Mouse (Mus musculus) R1 (cell line): ENCODE measurements around the gene Mcts2.

Experiments
- DNase-seq: peaks from one replicate; pipeline ENCODE4 v3.0.0-alpha.2; 2018; ENCODE audit warnings: low read depth, low spot score

The Mcts2 gene

DNA sequence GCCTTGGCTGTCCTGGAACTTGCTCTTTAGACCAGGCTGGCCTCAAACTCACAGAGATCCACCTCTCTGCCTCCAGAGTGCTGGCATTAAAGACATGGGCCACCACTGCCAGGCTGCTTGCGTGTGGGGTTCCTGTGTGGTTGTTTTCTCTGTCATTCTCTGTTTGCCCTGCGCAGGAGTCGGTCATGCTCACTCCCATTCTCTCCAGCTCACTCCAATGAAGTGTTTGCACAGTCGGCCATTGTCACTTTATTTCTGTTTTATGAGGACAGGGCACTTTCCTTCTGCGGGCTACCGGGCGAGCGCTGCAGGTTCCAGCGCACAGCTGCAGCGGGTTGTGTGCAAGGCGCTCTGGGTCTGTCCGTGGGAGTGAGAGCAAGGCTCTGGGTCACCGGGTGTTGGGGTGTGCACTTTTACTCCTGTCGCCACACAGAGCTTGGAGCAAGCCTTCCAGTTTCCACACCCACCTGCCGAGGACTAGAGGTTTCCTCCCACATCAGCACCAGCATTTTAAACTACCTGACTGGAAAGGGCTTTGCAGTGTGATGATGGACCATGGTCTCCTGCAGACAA is 38.4 kb downstream of the Mcts2 start:
- no peak for DNase-seq

DNA sequence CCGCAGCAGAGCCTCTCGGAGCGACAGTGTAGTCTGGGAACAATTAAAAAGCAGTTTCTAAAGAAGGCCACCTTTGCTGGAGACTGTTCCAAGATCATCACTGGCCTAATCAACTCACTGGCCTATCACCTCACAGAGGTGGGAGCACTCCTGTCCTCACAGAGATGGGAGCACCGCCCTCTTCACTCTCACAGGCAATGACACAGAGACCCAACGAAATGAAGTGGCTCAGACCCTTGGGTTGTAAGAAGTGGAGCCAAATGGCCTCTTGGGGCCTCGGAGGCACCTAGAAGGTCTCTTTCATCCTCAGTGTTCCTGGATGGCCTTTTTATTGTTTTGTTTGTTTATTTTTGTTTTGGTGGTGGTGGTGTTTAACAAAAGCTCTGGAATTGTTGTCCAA is 39.4 kb downstream of the Mcts2 start:
- peak; percentile 82 for DNase-seq

DNA sequence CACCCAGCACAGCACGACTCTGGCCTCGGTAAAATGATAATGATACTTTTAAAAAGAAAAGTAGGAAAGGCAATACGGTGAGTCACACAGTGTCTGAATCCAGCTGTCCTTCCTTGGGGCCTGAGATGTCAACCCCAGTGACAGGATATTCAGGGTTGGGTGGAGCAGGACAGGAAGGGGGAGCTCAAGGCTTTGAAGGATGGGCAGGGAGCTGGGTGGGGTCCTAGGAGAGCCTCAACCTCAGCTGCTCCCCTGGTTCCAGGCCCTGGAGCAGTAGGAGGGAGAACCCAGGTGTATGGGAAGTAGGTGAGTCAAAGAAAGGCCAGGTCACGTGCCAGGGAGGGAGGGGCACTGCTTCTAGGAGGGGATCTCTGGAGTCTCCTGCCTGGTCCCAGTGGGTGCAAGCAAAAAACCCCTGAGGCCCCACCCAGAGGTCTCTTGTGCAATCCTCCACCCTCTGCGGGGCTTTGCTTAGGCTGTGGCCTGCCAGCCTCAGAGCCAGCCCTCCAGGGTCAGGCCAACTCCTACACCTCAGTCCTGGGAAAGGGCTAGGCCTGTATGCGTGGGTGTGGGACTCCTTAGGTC is 40.0 kb downstream of the Mcts2 start:
- peak; percentile 92 for DNase-seq

DNA sequence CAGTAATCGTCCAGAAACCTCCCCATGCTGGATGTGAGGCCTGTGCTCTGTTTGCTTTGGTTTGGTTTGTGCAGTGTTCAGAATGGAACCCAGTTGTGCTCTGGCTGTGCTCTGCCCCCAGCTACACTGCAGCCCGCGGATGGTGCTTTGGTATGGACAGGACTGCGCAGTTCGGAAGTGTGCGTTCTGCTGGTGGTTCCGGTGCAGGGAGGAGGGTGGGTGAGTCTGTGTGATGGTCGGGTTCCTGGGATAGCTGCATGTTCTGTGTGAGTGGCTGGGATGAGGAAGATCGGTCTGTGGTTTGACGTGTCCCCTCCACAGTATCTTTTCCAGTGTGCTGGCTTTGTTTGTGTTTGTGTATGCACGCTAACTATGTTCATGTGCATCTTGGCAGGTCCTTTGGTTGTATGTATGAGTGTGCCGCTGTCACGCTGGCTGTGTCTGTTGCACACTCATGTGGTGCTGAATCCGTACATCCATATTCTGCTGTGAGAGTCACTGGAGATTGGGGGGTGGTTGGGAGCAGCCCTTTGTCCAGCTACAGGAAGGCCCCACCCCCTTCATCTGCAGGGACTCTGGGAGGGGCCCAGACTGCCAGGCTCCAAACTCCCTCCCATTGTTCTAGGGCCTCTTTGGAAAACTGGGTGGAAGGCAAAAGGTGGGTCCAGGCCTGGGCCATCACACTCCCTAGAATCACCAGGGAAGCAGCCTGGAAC is 41.1 kb downstream of the Mcts2 start:
- DNase-seq = peak; percentile 84

DNA sequence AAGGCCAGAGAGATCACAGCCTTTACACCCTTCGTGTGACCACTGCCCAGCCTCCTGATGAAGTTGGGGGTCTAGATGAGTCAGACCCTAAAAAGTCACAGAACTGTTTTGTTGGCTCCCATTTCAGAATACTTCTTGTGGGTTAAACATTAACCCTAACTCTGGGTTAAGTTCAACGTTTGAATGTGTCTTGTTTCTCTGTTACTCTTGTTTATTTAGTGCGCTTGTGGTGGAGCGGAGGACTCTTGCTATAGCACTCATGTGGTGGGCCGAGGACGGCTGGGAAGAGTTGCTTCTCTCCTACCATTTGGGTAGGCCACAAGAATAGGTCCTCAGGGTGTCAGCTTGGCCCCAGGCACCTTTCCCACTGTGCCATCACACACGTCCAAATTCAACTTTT is 41.8 kb downstream of the Mcts2 start:
- DNase-seq = peak; percentile 10

DNA sequence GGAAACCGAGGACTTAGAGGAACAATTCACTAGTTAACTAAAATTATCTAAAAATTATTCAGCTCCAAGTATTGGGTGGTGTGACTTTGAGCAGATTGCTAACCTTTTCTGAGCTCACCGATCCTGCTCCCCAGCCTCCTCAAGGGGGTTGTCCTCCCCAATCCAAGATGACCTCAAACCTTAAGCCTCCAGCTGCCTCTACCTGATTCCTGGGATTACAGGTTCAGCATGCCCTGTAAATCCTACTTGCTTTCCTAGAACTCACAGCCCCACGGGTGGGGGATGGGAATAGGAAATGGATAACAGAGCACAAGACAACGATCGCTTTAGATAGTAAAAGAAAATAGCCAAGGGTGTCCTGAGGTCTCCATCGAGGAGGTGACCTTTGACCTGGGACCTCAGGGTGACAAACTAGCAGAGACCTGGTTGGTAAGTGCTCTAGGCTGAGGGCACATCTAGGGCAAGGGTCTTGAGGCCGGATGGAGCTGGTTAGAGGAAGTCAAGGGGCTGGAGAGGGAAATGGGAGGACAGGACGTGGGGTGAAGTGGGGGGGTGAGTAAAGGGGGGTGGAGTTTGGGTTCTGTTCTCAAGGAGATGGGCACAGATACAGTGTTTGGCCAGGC is 42.3 kb downstream of the Mcts2 start:
- DNase-seq = peak; percentile 75

DNA sequence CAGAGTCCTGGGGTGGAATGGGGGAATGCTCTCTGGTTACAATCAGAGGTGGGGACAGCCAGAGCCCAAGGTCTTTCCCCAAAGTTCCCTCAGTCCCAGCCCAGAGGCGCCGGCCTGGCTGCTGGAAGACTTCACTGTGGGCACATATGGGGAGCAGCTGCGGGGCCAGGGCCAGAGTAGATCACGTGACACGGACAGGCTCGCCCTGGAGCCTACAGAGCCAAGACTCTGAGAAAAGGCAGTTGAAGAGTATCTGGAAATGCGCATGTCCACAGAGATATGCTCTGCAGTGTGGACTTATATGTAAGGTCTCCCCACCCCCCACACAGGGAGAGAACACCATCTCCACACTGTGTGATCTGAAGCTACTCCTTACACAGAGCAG is 42.8 kb downstream of the Mcts2 start:
- DNase-seq = peak; percentile 37

DNA sequence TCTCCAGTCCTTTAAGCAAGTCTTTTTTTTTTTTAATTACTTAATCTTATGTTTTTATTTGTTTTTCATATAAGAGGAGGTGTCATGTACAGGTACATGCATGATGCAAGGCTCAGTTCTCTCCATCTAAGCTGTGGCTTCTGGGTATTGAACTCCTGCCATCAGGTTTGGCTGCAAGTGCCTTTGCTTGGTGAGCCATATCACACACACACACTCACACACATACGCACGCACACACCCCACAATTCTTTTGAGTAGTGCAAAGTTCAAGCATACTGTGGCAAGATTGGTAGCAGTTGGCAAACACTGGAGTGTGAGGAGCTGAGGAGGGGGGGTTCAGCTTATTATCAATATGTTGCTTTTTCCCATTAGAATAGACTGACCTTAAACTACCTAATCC is 46.4 kb downstream of the Mcts2 start:
- no peak for DNase-seq

DNA sequence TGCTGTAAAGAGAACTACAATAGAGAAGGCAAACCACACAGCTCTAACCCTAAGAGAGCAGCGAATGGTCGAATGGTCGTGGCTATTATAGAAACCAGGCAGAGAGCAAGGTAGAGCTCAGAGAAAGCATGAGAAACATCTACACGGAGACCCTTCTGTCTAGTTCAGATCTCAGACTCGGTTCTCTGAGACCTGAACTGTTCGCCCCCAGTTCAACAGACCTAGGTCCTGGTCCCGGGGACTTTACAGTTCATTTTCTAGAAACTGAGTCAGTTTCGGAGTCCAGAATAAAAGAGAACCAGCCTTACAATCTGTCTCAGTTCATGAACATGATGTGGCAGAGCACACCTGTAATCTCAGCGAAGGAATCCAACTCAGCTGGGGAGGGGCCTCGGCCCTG is 47.7 kb downstream of the Mcts2 start:
- DNase-seq = no peak

DNA sequence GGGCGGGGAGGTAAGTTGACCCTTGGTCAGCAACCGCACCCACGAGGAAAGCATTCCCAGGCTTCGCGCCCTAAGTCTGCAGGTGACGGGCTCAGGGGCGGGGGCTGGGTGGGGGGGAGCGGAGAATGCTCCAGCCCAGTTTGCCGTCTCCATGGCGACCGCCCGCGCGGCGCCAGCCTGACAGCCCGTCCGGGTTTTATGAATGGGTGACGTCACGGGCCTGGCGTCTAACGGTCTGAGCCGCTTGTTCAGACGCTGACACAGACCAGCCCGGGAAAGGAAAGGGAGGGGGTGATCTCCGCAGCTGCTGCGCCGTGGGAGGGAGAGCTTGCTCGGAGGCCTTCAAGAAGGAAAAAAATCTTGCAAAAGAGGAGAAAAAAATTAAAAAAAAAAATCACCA is 48.1 kb downstream of the Mcts2 start:
- peak; percentile 92 for DNase-seq

DNA sequence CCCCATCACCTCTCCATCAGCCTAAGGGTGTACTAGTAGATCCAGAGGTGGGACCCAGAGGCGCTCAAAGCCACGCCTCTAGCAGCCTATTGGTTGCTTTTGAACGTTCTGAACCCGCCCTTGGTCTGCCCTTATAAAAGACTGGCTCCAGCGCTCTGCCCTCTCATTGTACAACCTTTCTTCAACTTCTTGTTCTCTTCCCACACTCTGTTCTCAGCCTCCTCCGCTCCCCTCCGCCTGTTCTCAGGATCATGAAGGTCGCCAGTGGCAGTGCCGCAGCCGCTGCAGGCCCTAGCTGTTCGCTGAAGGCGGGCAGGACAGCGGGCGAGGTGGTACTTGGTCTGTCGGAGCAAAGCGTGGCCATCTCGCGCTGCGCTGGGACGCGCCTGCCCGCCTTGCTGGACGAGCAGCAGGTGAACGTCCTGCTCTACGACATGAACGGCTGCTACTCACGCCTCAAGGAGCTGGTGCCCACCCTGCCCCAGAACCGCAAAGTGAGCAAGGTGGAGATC is 49.3 kb downstream of the Mcts2 start, which contains the start of gene Id1:
Gene Id1, plus strand, starts transcription at position 162 of the 512 bp plus-strand sequence.
- peak; percentile 94 for DNase-seq

DNA sequence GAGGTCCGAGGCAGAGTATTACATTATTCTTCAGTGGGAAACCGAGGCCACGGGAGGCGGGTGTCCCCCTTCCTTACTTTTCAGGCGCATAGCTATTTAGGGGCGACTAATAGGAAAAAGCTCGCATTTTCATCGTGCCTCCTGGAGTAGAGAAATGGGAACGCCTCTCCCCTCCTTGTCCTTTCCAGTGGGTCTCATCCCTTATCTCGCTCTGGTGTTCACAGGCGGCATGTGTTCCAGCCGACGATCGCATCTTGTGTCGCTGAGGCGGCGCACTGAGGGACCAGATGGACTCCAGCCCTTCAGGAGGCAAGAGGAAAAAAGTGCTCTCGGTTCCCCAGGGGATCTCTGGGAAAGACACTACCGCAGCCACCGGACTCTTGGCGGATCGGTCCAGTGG is 49.9 kb downstream of the Mcts2 start:
- DNase-seq = peak; percentile 31
